Mouse (Mus musculus) testis, adult 2 months (tissue): ENCODE data around the gene Borcs5. TPM values are rescaled to one million over a fixed set of nuclear protein-coding genes. Genes with fewer than 3 reads are reported as not detected.

ENCODE experiments used
- H3K27ac ChIP-seq: fragments of 200-500 bp; 2 replicates; pipeline ENCODE4 v1.5.1; 2012; ENCODE audit warnings: low read depth, low read length; ENCODE audit not compliant: control insufficient read depth, insufficient read depth
- H3K27me3 ChIP-seq: fragments of 200-500 bp; 2 replicates; pipeline ENCODE4 v1.6.1; 2012; ENCODE audit warnings: mild to moderate bottlenecking, low read length, moderate library complexity; ENCODE audit not compliant: control insufficient read depth, insufficient read depth
- H3K36me3 ChIP-seq: fragments of 200-500 bp; 2 replicates; pipeline ENCODE4 v1.6.1; 2012; ENCODE audit warnings: mild to moderate bottlenecking, low read length; ENCODE audit not compliant: control insufficient read depth, insufficient read depth
- H3K4me1 ChIP-seq: fragments of 200-500 bp; 2 replicates; pipeline ENCODE4 v1.6.1; 2012; ENCODE audit warnings: low read length; ENCODE audit not compliant: control insufficient read depth, insufficient read depth
- H3K4me3 ChIP-seq: fragments of 200-500 bp; 2 replicates; pipeline ENCODE4 v1.5.1; 2012; ENCODE audit warnings: low read depth, mild to moderate bottlenecking, low read length, moderate library complexity, mixed read lengths; ENCODE audit not compliant: control insufficient read depth
- CTCF ChIP-seq: fragments of 200-500 bp; IDR thresholded peaks from 2 replicates; pipeline ENCODE4 v1.5.1; 2012; ENCODE audit warnings: low read depth, mild to moderate bottlenecking, inconsistent platforms, low read length, moderate library complexity; ENCODE audit not compliant: control insufficient read depth, insufficient read depth, insufficient replicate concordance
- POLR2A ChIP-seq: fragments of 200-500 bp; IDR thresholded peaks from 2 replicates; pipeline ENCODE4 v1.6.1; 2012; ENCODE audit warnings: low read depth, mild to moderate bottlenecking, inconsistent platforms, low read length, moderate library complexity; ENCODE audit not compliant: control insufficient read depth
- polyA plus RNA-seq: library from polyadenylated mRNA; depleted of rRNA; stranded (reverse); fragments of >200 nt; gene quantifications from 2 replicates; pipeline ENCODE4 v1.2.3, GENCODE M21; 2012; rRNA removed

Gene Borcs5
- polyA plus RNA-seq, 1 experiment = 7.9 TPM

DNA sequence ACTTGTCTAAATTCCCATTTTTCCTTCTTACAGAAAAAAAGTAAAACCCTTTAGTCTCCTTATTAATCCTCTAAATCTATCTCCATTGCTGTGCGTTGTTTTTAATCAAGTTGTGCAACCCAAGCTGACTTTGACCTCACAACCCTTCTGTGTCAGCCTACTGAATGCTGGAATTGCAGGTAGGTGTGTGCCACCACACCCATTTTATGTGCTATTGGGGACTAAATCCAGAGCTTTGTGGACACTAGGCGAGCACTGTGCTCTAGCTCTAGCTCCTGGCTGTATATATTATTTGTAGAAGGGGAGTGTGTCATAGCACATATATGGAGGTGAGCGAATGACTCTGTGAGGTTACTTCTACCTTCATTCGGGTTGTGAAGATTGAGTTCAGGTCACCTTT, 111.8 kb downstream of the Borcs5 start:
- no peaks in the 10 kb centered on the region for H3K27me3 ChIP-seq
- H3K4me3 ChIP-seq = no peak overlapping the region
- H3K27ac ChIP-seq = no peak overlapping the region
- no peaks in the 10 kb centered on the region for H3K4me1 ChIP-seq
- no peak for TF ChIP-seq POLR2A
- TF ChIP-seq CTCF = no peak
- H3K36me3 ChIP-seq = no peaks in the 10 kb centered on the region

- no peak overlapping the region for H3K27ac ChIP-seq
- TF ChIP-seq CTCF = no peak
- no peak for TF ChIP-seq POLR2A
- H3K4me1 ChIP-seq = no peaks in the 10 kb centered on the region
- H3K27me3 ChIP-seq = no peaks in the 10 kb centered on the region
- H3K36me3 ChIP-seq = no peaks in the 10 kb centered on the region
- H3K4me3 ChIP-seq = no peak overlapping the region
Observed at GRCm38 (mm10) chr6:134751883-134752647, 112.8 kb downstream of the Borcs5 start.

DNA sequence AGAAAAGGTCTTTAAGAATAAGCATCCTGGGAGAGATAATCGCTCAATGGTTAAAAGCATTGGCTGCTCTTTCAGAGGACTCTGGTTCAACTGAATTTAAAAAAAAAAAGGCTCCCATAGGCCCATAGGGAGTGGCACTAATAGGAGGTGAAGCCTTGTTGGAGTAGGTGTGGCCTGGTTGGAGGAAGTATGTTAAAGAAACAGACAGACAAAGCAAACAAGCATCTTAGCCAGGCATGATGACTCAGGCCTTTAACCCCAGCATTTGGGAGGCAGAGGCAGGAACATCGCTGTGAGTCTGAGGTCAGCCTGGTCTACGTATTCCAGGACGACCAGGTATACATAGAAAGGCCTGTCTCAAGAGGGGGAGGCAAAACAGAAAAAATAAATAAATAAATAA, 114.1 kb downstream of the Borcs5 start:
- H3K27me3 ChIP-seq = no peaks in the 10 kb centered on the region
- no peak for TF ChIP-seq POLR2A
- no peak for TF ChIP-seq CTCF
- no peak overlapping the region for H3K27ac ChIP-seq
- no peak overlapping the region for H3K4me3 ChIP-seq
- H3K36me3 ChIP-seq = no peaks in the 10 kb centered on the region
- H3K4me1 ChIP-seq = no peaks in the 10 kb centered on the region

DNA sequence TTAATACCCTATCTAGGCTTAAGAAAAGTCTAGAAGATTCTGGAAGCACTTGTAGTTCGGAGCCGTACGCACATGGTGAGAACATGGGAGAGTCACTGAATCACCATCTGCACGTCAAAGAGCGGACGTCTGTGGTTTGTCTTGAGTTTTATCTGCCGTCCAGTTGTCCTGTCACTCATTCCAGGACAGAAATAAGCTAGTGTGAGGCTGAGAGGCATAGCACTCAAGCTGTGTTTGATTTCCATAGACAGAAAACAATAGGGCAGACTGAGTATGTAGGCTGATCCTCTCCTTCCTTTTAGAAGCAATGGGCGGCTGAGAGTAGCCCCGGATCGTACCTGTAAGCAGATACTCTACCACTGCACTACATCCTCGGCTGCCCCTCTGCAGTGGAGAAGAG, 114.5 kb downstream of the Borcs5 start:
- H3K4me1 ChIP-seq = no peaks in the 10 kb centered on the region
- no peaks in the 10 kb centered on the region for H3K27me3 ChIP-seq
- no peak overlapping the region for H3K4me3 ChIP-seq
- no peak overlapping the region for H3K27ac ChIP-seq
- no peaks in the 10 kb centered on the region for H3K36me3 ChIP-seq
- TF ChIP-seq CTCF (no peak), POLR2A (no peak)

DNA sequence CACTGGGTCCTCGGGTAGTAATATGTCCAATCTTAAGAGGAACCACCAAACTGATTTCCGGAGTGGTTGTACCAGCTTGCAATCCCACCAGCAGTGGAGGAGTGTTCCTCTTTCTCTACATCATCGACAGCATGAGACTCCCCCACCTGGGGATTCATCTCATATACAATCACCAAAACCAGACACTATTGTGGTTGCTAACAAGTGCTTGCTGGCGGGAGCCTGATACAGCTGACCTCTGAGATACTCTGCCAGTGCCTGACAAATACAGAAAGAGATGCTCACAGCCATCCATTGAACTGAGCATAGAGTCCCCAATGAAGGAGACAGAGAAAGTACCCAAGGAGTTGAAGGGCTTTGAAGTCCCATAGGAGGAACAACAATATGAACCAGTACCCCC, 116.7 kb downstream of the Borcs5 start:
- TF ChIP-seq CTCF (no peak), POLR2A (no peak)
- Histone ChIP-seq H3K27me3 (no peaks in the 10 kb centered on the region), H3K4me1 (no peaks in the 10 kb centered on the region), H3K36me3 (no peaks in the 10 kb centered on the region), H3K4me3 (no peak overlapping the region), H3K27ac (no peak overlapping the region)

Other genes starting within 250 kb of the Borcs5 start
- gene Bcl2l14, start 243.2 kb upstream of the Borcs5 start, polyA plus RNA-seq = 63.8 and 70.3 TPM in 2 replicates
- 3.6 and 3.8 TPM in 2 replicates for gene Lrp6, start 72.5 kb upstream of the Borcs5 start, polyA plus RNA-seq
- 0.53 and 0.59 TPM in 2 replicates for gene Mansc1, start 7.0 kb upstream of the Borcs5 start, polyA plus RNA-seq
- 11.0 and 16.1 TPM in 2 replicates for gene Dusp16, start 153.1 kb downstream of the Borcs5 start, polyA plus RNA-seq
- 7.7 and 11.2 TPM in 2 replicates for gene Crebl2, start 190.6 kb downstream of the Borcs5 start, polyA plus RNA-seq